Mouse (Mus musculus): ENCODE results near the gene Rnf212b. TPM values are rescaled to one million over a fixed set of nuclear protein-coding genes. Genes with fewer than 3 reads are reported as not detected.

Rnf212b gene
- total RNA-seq, 2 experiments from 2014 or later = not detected

DNA sequence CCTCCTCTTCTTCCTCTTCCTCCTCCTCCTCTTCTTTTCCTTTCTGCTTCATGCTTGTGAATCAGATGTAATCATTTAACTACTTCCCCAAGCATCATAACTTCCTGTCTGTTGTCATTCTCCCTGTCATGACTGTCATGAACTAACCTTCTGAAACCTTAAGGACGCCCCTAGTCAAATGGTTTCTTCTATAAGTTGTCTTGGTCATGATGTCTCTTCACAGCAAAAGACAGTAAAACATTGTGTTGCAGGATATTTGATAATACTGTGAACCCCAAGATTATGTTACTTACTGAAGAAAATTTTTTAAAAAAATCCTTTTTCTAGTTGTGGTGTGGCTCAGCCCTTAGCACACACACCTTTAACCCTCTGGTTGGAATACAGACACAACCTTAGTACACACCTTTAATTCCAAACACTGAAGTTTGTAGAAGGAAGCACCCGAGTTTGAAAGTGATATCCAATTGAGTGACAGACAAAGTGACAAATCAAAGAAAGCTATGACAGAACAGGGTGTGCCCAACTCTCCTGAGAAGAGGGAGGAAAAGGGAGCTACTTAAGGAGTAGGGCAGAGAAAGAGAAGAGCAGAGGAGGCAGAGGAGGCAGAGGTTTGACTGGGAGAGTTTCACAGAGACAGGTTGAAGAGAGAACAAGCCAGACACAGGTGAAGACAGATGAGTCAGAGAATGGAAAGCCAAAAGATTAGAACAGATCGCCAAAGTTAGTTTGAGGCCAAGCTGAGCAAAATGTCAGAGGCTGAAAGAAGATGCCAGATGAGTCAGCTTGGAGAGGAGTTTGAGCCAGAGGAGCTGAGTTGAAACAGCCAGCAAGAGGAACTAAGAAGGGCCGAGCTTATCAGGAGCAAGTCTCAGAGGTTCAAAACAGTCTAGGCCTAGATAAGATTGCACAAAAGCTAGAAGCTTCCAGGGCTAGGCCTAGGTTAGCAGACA lies 4.9 kb upstream of the Rnf212b start:
- no peak for DNase-seq (ENCODE audit: low spot score in 2 of 2)
- H3K27ac ChIP-seq = no peak overlapping the region
- no peak for TF ChIP-seq CTCF (conservative IDR thresholded peaks at IDR 0.05)
- H3K4me3 ChIP-seq = no peak overlapping the region

DNA sequence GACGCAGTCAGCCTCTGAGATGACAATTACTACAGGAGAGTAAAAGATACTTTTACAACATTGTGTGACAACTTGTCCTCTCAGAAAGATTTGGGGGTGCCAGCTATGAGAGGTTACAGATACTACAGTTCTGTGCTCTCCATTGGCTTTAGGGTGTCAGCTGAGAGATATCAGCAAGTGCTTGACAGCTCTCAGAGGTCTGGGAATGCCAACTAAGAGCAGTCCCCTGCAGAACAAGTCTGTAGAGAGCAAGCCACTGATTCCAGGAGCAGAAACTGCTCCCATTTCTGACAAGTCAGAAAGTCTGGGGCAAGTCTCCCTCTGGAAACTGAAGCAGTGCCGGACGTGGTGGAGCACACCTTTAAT lies 4.3 kb upstream of the Rnf212b start:
- no peak for DNase-seq (ENCODE audit: low spot score in 2 of 2)
- H3K27ac ChIP-seq = no peak overlapping the region
- no peak for TF ChIP-seq CTCF (conservative IDR thresholded peaks at IDR 0.05)

DNA sequence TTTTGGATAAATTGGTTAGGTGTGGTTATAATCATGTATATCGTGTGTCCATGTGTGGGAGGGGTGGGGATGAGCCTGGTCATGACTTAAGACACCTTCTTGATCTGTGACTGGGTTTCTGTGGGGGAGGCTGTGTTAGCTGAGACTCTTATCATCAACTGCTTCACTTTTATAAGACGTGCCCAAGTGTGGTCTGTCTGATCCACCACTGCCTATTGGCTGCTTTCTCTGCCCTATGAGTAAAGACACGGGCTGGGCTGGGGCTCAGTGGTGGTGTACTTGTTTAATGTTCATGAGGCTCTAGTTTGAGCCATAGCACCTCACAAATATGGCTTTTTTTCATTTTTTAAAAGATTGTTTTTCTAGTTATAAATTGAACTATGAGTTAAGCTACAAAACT lies 1.8 kb downstream of the Rnf212b start:
- DNase-seq (ENCODE audit: low spot score in 2 of 2) = no peak
- no peak for TF ChIP-seq CTCF (conservative IDR thresholded peaks at IDR 0.05)
- H3K27ac ChIP-seq = no peak overlapping the region
- H3K4me3 ChIP-seq = no peak overlapping the region

More for the DNA sequence above, 4.3 kb upstream of the Rnf212b start:
- H3K4me3 ChIP-seq = no peak overlapping the region

DNA sequence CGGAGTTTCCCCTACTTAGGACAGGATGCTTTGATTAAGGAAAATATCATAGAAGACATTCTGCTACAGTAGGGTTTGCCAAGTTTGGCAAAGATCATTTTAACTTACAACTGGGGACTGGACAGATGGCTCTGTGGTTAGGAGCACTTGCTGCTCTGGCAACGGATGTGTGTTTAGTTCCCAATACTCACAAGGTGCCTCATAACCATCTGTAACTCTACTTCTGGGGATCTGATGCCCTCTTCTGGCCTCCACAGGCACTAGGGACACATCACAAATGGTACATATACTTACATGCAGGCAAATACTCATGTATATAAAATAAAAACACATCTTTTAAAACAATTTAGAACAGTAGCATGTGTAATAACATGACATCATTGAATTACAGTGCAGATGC lies 3.9 kb downstream of the Rnf212b start:
- H3K4me3 ChIP-seq = no peak overlapping the region
- peak; percentile 83 for TF ChIP-seq CTCF (conservative IDR thresholded peaks at IDR 0.05)
- H3K27ac ChIP-seq = no peak overlapping the region
- DNase-seq (ENCODE audit: low spot score in 2 of 2) = peak; percentile 39 to 49

DNA sequence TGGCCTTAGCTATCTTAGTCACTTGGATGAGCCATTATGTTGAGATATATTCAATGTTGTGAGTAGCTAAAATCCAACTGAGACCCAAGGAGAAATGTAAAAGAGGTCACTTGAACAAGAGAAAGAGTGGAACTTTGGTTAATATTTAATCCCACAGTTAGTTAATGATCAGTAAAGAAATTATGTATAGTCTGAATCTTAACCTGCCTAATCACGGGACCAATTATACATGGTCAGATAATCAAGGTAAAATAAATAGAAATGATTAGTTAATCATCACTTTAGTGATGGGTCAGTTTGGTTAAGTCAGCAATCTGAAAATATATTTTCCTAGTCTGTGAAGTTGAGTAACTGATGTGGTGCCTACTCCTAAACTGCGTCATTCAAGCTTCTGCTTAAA lies 8.4 kb downstream of the Rnf212b start:
- H3K4me3 ChIP-seq = no peak overlapping the region
- H3K27ac ChIP-seq = no peak overlapping the region
- no peak for TF ChIP-seq CTCF (conservative IDR thresholded peaks at IDR 0.05)
- DNase-seq (ENCODE audit: low spot score in 2 of 2) = no peak

DNA sequence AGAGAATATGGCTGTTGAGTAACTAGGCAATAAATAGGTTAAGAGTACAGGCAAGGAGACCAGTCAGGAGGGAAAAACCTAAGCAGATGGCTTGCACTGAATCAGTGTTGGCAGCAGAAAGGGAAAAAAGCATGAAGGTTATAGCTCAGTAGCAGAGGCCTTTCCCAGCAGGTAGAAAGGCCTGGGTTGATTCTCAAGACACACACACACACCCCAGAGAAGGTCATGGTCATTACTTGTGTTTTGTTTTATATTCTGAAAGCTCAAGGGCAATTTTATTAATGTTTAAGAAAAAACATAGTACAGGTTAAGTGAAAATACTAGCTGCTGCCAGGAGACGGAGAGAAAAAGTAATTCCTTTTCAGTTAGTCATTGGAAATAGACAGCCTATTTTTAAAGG lies 9.8 kb downstream of the Rnf212b start:
- Histone ChIP-seq H3K27ac (no peak overlapping the region), H3K4me3 (no peak overlapping the region)
- DNase-seq (ENCODE audit: low spot score in 2 of 2) = no peak
- no peak for TF ChIP-seq CTCF (conservative IDR thresholded peaks at IDR 0.05)

DNA sequence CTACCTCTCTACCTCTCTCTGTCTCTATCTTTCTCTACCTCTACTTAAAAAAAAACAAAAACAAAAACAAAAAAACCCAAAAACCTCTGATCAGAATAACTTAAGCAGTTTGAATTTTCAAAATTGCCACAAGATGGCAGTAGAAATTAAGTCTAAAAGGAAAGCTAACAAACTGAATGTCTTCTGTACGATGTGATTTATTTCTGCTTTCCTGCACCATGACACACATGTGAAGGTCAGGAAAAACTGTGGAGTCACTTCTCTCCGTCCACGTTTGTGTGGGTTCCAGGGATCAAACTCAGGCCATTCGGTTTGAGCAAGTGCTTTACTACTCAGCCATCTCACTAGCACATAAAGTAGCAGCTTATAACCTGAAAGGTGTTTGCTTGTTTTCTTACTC lies 29.5 kb downstream of the Rnf212b start:
- Histone ChIP-seq H3K4me3 (no peak overlapping the region), H3K27ac (no peak overlapping the region)
- DNase-seq (ENCODE audit: low spot score in 2 of 2) = peak in 1 of 2 experiments; percentile 32
- peak; percentile 75 for TF ChIP-seq CTCF (conservative IDR thresholded peaks at IDR 0.05)

DNA sequence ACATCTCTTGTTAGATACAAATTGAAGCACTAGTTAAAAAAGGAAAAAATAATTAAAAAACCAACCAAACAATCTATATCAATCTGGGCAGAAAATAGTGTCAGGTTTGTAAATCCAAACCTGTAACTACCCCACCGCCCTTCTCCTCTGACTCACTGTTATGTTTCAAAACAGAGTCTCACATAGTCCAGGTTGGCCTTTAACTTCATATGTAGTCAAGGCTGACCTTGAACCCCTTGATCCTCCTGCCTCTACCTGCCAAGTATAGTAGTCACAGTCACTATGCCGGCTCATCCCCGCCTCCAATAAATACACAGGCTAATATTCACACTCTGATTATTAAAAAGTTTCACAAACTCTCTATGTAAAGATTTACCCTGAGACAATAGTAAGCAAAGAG lies 41.8 kb downstream of the Rnf212b start:
- no peak for TF ChIP-seq CTCF (conservative IDR thresholded peaks at IDR 0.05)
- H3K4me3 ChIP-seq = no peak overlapping the region
- DNase-seq (ENCODE audit: low spot score in 2 of 2) = no peak
- no peak overlapping the region for H3K27ac ChIP-seq

DNA sequence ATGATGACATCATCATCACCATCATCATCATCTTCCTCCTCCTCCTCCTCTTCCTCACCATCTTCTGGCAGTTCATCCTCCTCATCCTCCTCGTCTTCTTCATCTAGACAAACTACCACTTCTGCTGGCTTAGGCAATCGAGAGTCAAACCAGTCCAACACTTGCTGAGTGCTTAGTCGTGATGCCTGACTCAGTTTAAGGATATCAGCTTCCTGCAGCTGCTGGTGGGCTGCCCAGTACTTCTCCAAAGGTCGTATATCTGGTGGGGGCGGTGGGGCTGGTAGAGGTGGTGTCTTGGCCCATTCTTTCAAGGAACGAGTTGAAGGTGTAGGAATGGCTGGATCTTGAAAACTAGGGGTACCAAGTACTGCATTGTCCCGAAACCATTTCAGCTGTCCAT lies 42.8 kb downstream of the Rnf212b start:
- DNase-seq (ENCODE audit: low spot score in 2 of 2) = no peak
- no peak overlapping the region for H3K27ac ChIP-seq
- no peak for TF ChIP-seq CTCF (conservative IDR thresholded peaks at IDR 0.05)
- H3K4me3 ChIP-seq = no peak overlapping the region

DNA sequence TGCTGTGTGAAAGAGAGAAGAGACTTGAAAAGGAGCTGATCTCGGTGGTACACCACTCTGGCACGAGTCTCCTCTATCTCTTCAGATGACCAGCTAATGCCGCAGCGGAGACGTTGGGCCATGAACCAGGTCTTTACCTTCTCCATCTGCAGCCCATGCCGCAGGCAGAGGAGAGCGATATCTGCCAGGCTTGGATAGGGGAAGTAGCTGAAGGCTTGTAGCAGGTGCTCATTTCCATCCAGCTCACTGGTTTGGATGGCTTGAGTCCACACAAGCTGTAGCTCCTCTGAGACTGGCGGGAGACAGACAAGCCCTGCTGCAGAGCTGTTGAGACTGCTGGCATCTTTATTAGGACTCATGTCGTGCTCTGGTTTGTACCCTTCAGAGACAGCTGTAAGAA lies 44.0 kb downstream of the Rnf212b start:
- no peak overlapping the region for H3K4me3 ChIP-seq

DNA sequence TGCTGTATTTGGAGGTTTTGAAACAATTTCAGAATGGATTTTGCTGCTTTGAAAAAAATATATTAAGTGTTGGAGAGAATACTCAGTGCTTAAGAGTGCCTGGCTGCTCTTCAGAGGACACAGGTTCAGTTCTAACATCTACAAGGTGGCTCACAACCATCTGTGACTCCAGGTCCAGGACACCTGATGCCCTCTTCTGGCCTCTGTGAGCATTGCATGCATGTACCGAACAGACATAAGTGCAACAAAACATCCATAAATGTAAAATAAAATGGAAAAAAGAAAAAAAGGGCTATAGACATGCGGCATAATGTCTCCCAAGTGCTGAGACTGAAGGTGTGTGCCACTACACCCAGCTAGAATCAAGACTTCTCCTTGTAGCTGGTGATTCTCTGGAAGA lies 46.6 kb downstream of the Rnf212b start:
- Histone ChIP-seq H3K27ac (no peak overlapping the region), H3K4me3 (no peak overlapping the region)
- peak; percentile 88 for TF ChIP-seq CTCF (conservative IDR thresholded peaks at IDR 0.05)
- peak; percentile 44 to 69 for DNase-seq (ENCODE audit: low spot score in 2 of 2)

More for the DNA sequence above, 44.0 kb downstream of the Rnf212b start:
- no peak for TF ChIP-seq CTCF (conservative IDR thresholded peaks at IDR 0.05)
- peak overlapping the region; percentile 61; the same call in 1 of the 2 replicates for H3K27ac ChIP-seq
- no peak for DNase-seq (ENCODE audit: low spot score in 2 of 2)

DNA sequence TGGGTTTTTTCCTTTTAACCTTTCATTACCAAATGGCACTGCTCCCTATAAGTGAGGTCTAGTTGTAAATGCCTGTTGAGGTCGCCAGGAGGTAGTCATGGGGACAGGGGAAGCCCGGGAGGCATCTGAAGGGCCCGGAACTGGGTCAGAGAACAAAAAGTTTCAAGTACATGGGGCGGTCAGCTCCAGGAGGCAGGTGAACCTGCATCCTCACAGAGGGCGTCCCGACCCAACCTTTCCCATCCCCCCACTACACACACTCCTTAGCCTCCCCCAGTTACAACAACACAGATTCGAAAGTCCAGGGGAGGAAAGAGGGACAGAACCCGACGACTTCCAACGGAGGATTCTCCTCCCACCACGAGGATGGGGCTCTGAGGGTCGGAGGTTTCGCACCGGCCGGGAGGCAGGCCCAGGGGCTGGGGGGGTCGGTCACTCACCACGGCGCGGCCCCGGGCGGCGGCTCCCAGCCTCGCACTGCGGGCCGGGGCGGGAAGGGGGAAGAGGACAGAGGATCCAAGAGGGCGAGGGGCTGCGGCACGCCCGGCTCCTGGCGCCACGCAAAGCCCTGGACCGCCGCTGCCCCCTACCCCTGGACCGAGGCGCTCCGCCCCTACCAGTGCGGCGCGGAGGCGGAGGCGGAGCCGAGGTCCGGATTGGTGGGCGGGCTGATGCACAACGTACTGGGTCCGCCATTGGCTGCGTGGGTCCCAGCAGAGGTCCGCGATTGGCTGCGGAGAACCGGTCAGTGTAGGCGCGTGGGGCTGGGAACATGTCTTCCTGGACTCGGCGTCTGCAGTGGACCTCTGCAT lies 49.8 kb downstream of the Rnf212b start:
- Histone ChIP-seq H3K4me3 (peak overlapping the region; percentile 67), H3K27ac (peak overlapping the region; percentile 98)
- peak; percentile 28; the same call in 1 of the 2 replicates for TF ChIP-seq CTCF (conservative IDR thresholded peaks at IDR 0.05)
- peak; percentile 87 to 92 for DNase-seq (ENCODE audit: low spot score in 2 of 2)

DNA sequence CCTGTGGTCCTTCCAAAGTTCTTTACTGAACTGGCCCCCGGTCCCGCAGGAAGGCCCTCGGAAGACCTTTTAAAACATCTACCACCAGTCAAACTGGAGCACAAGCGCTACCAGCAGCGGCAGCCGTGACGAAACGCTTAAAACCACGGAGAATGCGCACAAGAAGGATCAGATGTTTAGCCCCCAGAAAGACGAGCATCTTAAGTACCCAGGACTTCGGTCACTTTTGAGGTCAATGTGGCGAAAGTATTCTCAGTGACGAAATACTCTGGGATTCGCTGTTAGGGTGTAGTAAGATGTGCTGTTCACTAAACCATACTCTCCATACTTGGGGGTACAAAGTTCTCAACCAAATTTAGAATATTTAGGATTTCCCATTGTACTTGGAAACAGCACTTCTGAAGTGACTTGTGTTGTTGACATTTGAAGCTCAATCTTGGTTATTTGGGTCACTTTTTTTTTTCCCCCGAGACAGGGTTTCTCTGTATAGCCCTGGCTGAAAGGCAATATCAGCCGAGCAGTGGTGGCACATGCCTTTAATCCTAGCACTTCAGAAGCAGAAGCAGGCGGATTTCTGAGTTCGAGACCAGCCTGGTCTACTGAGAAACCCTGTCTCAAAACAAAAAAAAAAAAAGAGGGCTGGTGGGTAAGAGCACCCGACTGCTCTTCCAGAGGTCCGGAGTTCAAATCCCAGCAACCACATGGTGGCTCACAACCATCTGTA lies 50.5 kb downstream of the Rnf212b start:
- H3K27ac ChIP-seq = peak overlapping the region; percentile 98
- DNase-seq (ENCODE audit: low spot score in 2 of 2) = no peak
- H3K4me3 ChIP-seq = peak overlapping the region; percentile 67
- no peak for TF ChIP-seq CTCF (conservative IDR thresholded peaks at IDR 0.05)

Data from layer of hippocampus, adult 2 months (tissue).